Mouse (Mus musculus): ENCODE results near the gene Rab3ip. TPM values are rescaled to one million over a fixed set of nuclear protein-coding genes. Genes with fewer than 3 reads are reported as not detected.

Gene Rab3ip
- polyA plus RNA-seq, 1 experiment from 2014 or later = 29.9 TPM

DNA sequence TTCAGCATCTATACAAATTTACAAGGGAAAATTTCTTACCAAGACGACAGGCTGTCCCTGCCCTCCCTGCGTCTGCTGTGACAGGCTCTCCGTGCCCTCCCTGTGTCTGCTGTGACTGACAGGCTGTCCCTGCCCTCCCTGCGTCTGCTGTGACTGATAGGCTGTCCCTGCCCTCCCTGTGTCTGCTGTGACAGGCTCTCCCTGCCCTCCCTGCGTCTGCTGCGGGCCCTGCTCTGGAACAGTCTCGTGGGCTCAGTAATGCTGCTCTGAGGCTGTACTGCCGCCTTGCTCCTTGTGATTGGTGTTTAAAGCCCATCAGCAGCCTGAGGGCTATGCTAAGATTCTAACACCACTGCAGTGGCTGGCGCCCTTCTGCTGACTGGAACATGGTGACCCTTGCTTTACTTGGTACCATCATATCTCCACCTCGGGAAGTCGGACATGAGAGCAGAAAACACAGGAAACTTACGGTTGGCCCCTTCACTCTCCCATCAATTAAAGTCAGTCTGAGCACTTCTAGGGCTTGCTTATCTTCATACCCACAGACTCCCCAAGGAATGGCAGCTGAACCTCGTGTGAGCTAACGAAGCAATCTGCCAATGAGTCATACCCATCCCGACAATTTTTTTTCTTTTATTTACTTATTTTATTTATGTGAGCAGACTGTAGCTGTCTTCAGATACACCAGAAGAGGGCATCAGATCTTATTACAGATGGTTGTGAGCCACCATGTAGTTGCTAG is 41.5 kb downstream of the Rab3ip start:
- H3K9me3 ChIP-seq (ENCODE audit: control insufficient read depth, low read length) = no peaks in the 10 kb centered on the region
- no peaks in the 10 kb centered on the region for H3K27me3 ChIP-seq (replicated peaks; ENCODE audit: control insufficient read depth, insufficient read depth, low read length)
- ATAC-seq (ENCODE audit: low read depth) (no peak), DNase-seq (ENCODE audit: low spot score) (no peak)
- H3K27ac ChIP-seq (replicated peaks; ENCODE audit: low read depth, low read length) = no peak overlapping the region
- H3K4me3 ChIP-seq (ENCODE audit: low read depth, low read length) = no peak overlapping the region
- no peak overlapping the region for H3K9ac ChIP-seq (ENCODE audit: low read depth, low read length)
- 75% methylated on average over 15 of the region's 15 CpGs for WGBS
- H3K36me3 ChIP-seq (ENCODE audit: control insufficient read depth, insufficient read depth, low read length) = peaks cover 79% of the 10 kb centered on the region
- H3K4me2 ChIP-seq (ENCODE audit: low read depth, low read length) = no peak overlapping the region
- no peaks in the 10 kb centered on the region for H3K4me1 ChIP-seq (ENCODE audit: control insufficient read depth, insufficient read depth, low read length)

DNA sequence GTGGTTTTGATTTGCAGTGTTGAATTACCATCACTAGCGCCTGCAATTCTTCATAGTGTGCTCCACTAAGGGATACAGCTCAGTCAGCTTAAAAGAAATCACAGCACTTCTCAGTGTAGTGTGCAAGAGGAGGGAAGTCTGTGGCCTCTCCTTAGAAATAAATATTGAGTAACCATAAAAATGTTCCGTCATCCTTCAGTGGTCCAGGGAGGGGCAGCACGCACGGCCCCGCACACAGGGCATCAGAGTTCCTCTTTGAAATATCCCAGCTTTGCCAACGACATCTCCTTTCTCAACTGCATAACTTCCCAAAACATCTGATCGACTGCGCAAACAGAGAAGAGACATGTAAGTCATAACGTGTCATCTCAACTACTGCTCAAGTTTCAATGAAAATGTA is 43.8 kb downstream of the Rab3ip start:
- Histone ChIP-seq H3K9me3 (ENCODE audit: control insufficient read depth, low read length) (no peaks in the 10 kb centered on the region), H3K9ac (ENCODE audit: low read depth, low read length) (no peak overlapping the region), H3K27me3 (replicated peaks; ENCODE audit: control insufficient read depth, insufficient read depth, low read length) (no peaks in the 10 kb centered on the region), H3K4me2 (ENCODE audit: low read depth, low read length) (no peak overlapping the region), H3K4me3 (ENCODE audit: low read depth, low read length) (no peak overlapping the region), H3K36me3 (ENCODE audit: control insufficient read depth, insufficient read depth, low read length) (peaks cover 63% of the 10 kb centered on the region), H3K27ac (replicated peaks; ENCODE audit: low read depth, low read length) (no peak overlapping the region), H3K4me1 (ENCODE audit: control insufficient read depth, insufficient read depth, low read length) (no peaks in the 10 kb centered on the region)
- 87% methylated on average over 9 of the region's 9 CpGs for WGBS
- ATAC-seq (ENCODE audit: low read depth) (no peak), DNase-seq (ENCODE audit: low spot score) (no peak)

DNA sequence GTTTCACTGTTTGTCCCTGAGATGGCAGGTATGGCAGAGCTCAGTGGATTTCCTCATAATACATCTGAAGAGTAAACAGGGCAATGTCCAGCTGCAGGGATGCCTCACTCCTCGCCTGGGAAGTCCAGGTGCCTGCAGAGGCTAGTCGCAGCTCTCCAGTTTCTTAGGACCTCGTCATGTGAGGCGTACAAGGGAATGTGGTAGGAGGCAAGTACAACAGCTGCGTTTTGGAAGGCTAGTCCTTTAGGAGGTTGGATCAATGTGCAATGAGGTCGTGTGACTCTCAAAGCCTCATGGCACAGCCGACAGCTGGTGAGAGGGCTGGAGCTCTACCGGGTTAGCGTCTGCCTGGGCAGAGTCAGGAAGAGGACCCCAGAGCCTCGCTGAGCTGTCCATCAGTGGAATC is 46.1 kb downstream of the Rab3ip start:
- WGBS = 82% methylated on average over 10 of the region's 10 CpGs
- Histone ChIP-seq H3K9me3 (ENCODE audit: control insufficient read depth, low read length) (no peaks in the 10 kb centered on the region), H3K36me3 (ENCODE audit: control insufficient read depth, insufficient read depth, low read length) (peaks cover 42% of the 10 kb centered on the region), H3K4me1 (ENCODE audit: control insufficient read depth, insufficient read depth, low read length) (no peaks in the 10 kb centered on the region), H3K4me3 (ENCODE audit: low read depth, low read length) (no peak overlapping the region), H3K27me3 (replicated peaks; ENCODE audit: control insufficient read depth, insufficient read depth, low read length) (no peaks in the 10 kb centered on the region), H3K4me2 (ENCODE audit: low read depth, low read length) (no peak overlapping the region), H3K27ac (replicated peaks; ENCODE audit: low read depth, low read length) (no peak overlapping the region), H3K9ac (ENCODE audit: low read depth, low read length) (no peak overlapping the region)
- peak; percentile 51; the same call in 1 of the 2 replicates for ATAC-seq (ENCODE audit: low read depth)
- DNase-seq (ENCODE audit: low spot score) = peak; percentile 44

DNA sequence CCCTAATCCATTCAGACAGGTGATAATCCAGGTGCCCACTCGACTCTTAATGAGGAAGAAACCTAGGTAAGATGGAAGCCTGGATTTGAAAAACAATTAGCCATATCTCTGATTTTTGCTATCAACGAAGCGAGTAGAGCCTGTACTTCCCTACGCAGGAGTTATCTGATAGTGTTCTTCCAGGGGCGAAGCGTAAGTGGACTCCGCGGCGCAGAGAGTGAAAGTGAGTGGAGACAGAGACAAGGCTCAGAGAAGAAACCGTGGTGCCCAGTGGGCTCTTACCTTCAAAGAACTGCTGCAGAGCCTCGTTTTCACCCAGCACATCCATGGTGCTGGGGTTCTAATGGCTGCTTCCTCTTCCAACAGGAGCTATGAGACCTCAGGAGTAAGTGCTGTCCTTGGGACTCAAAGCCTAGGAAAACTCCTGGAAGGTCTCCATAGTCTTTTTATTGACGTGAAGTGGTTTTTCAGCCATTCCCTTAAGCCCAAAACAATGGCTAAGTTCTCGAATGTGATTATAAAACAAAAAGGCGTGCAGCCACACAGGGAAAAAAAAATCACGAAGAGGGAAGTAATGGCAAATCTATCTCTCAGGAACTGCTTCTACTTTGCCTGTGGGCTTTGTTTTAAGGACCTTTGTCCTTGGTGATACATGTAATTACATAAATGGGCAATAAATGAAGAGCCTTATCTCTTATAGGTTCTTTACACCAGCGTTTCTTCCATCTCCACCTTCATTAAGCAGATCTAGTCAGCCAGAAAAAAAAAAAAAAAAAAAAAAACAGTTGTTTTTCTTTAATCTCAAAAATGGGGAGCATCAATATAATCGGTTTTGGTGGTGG is 54.0 kb downstream of the Rab3ip start, which contains the start of gene Myrfl:
Gene Myrfl (minus strand): TSS at position 584 of the 842 bp plus-strand sequence.
- DNase-seq (ENCODE audit: low spot score) (no peak), ATAC-seq (ENCODE audit: low read depth) (no peak)
- H3K27me3 ChIP-seq (replicated peaks; ENCODE audit: control insufficient read depth, insufficient read depth, low read length) = no peaks in the 10 kb centered on the region
- H3K9me3 ChIP-seq (ENCODE audit: control insufficient read depth, low read length) = no peaks in the 10 kb centered on the region
- H3K4me1 ChIP-seq (ENCODE audit: control insufficient read depth, insufficient read depth, low read length) = no peaks in the 10 kb centered on the region; the same call in 1 of the 2 replicates
- no peaks in the 10 kb centered on the region for H3K36me3 ChIP-seq (ENCODE audit: control insufficient read depth, insufficient read depth, low read length)
- WGBS = 82% methylated on average over 17 of the region's 17 CpGs
- H3K27ac ChIP-seq (replicated peaks; ENCODE audit: low read depth, low read length) = no peak within 1 kb of the TSS
- no peak within 1 kb of the TSS for H3K4me3 ChIP-seq (ENCODE audit: low read depth, low read length)
- H3K9ac ChIP-seq (ENCODE audit: low read depth, low read length) = no peak within 1 kb of the TSS
- no peak within 1 kb of the TSS for H3K4me2 ChIP-seq (ENCODE audit: low read depth, low read length)

DNA sequence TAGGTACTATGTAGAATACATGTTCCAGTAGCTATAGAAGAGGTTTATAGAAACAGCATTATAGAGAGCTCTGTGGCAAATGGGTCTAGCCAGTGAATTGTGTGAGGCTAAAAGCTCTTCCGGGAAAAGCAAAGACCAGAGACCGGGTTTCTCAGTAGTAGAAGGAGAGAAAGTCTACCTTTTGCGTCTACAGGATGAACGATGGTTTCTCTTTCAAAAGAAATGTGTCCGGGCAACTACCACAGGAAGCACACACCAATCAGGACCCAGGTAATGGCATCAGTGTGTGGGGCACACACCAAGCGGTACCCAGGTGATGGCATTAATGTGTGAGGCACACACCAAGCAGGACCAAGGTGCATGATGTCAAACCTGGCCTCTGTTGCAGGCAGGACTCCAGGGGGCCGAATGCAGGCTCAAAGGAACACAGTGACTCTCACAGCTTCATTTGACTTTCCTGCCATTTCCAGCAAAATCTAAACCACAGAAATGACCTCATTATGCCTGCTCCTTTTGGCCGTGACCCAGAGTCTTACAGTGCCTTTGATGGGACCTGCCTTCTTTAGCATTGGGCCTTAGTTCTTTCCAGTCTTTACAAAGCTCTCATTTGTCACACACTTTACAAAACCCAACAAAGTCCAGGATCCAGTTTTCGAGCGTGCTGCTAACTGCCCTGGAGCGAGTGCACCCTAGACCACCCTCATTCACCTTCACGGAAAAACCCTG is 55.3 kb downstream of the Rab3ip start:
- H3K36me3 ChIP-seq (ENCODE audit: control insufficient read depth, insufficient read depth, low read length) = no peaks in the 10 kb centered on the region
- no peak overlapping the region for H3K4me3 ChIP-seq (ENCODE audit: low read depth, low read length)
- no peaks in the 10 kb centered on the region for H3K9me3 ChIP-seq (ENCODE audit: control insufficient read depth, low read length)
- H3K4me1 ChIP-seq (ENCODE audit: control insufficient read depth, insufficient read depth, low read length) = no peaks in the 10 kb centered on the region; the same call in 1 of the 2 replicates
- DNase-seq (ENCODE audit: low spot score) (no peak), ATAC-seq (ENCODE audit: low read depth) (no peak)
- no peak overlapping the region for H3K9ac ChIP-seq (ENCODE audit: low read depth, low read length)
- 76% methylated on average over 11 of the region's 12 CpGs for WGBS
- H3K27ac ChIP-seq (replicated peaks; ENCODE audit: low read depth, low read length) = no peak overlapping the region
- H3K27me3 ChIP-seq (replicated peaks; ENCODE audit: control insufficient read depth, insufficient read depth, low read length) = no peaks in the 10 kb centered on the region
- H3K4me2 ChIP-seq (ENCODE audit: low read depth, low read length) = no peak overlapping the region

DNA sequence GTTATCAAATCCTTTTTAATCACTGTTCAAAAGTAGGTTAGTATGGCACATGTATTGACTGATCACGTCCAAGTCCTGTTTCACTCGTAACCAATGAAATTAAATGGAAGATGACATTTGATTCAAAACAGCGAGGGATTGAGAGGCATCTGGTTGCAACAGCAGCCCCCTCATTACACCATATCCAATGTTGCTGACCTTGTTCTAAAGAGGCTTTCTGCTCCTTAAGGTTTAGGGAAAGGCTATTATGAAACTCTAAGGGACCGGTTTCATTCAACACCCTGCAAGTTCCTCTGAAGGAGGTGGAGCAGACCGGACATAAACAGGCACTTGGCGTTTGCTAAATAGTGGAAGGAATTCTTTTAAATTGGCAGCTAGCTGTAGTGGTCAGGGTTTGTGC is 56.0 kb downstream of the Rab3ip start:
- WGBS = 63% methylated on average over 6 of the region's 6 CpGs
- Histone ChIP-seq H3K4me1 (ENCODE audit: control insufficient read depth, insufficient read depth, low read length) (no peaks in the 10 kb centered on the region; the same call in 1 of the 2 replicates), H3K4me3 (ENCODE audit: low read depth, low read length) (no peak overlapping the region), H3K9ac (ENCODE audit: low read depth, low read length) (no peak overlapping the region), H3K4me2 (ENCODE audit: low read depth, low read length) (no peak overlapping the region), H3K9me3 (ENCODE audit: control insufficient read depth, low read length) (no peaks in the 10 kb centered on the region), H3K27me3 (replicated peaks; ENCODE audit: control insufficient read depth, insufficient read depth, low read length) (no peaks in the 10 kb centered on the region), H3K27ac (replicated peaks; ENCODE audit: low read depth, low read length) (no peak overlapping the region), H3K36me3 (ENCODE audit: control insufficient read depth, insufficient read depth, low read length) (no peaks in the 10 kb centered on the region)
- ATAC-seq (ENCODE audit: low read depth) = no peak
- no peak for DNase-seq (ENCODE audit: low spot score)

DNA sequence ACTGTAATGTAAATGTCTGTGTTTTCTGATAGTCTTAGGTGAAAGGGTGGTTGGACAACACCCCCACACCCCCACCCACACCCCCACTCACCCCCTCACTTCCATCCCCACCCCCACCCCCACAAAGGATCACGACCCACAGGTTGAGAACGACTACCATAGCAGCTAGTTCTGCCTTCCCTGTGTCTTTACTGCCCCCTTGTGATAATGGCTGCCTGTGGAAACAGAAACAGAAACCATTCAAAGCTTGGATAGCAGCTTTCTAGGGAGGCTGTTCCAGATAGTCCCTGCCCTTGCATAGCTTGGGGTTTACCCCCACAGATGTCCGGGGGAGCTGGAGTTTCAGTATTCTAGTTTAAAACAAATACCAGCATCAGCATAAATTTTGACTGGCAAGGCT is 56.8 kb downstream of the Rab3ip start:
- Histone ChIP-seq H3K4me1 (ENCODE audit: control insufficient read depth, insufficient read depth, low read length) (no peaks in the 10 kb centered on the region; the same call in 1 of the 2 replicates), H3K9me3 (ENCODE audit: control insufficient read depth, low read length) (no peaks in the 10 kb centered on the region), H3K9ac (ENCODE audit: low read depth, low read length) (no peak overlapping the region), H3K4me3 (ENCODE audit: low read depth, low read length) (no peak overlapping the region), H3K27me3 (replicated peaks; ENCODE audit: control insufficient read depth, insufficient read depth, low read length) (no peaks in the 10 kb centered on the region), H3K36me3 (ENCODE audit: control insufficient read depth, insufficient read depth, low read length) (no peaks in the 10 kb centered on the region), H3K27ac (replicated peaks; ENCODE audit: low read depth, low read length) (no peak overlapping the region), H3K4me2 (ENCODE audit: low read depth, low read length) (no peak overlapping the region)
- no peak for ATAC-seq (ENCODE audit: low read depth)
- 16% methylated on average over 3 of the region's 3 CpGs for WGBS
- peak; percentile 43 for DNase-seq (ENCODE audit: low spot score)

DNA sequence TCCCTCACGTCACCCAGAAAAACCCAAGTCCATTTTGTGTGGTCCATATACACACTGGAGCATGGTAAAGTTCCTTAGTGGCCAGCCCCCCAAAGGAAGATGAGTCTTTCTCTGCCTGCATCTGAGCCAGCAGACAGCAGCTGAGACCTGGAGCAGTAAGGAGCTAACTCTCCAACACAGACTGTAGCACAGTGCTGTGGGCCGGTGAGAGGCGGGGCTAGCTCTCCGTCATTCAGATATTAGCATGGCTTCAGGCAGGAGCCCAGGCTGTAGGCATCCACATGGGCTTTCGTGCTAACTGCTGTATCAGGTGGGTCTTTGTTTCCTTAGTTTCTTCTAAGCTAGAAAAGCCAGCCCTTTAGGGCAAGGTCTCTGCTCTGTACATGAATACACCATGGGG is 60.0 kb downstream of the Rab3ip start:
- no peaks in the 10 kb centered on the region for H3K27me3 ChIP-seq (replicated peaks; ENCODE audit: control insufficient read depth, insufficient read depth, low read length)
- no peak overlapping the region for H3K9ac ChIP-seq (ENCODE audit: low read depth, low read length)
- H3K4me3 ChIP-seq (ENCODE audit: low read depth, low read length) = no peak overlapping the region
- H3K4me1 ChIP-seq (ENCODE audit: control insufficient read depth, insufficient read depth, low read length) = no peaks in the 10 kb centered on the region
- no peak for ATAC-seq (ENCODE audit: low read depth)
- no peak overlapping the region for H3K27ac ChIP-seq (replicated peaks; ENCODE audit: low read depth, low read length)
- DNase-seq (ENCODE audit: low spot score) = no peak
- H3K4me2 ChIP-seq (ENCODE audit: low read depth, low read length) = no peak overlapping the region
- H3K36me3 ChIP-seq (ENCODE audit: control insufficient read depth, insufficient read depth, low read length) = no peaks in the 10 kb centered on the region
- no peaks in the 10 kb centered on the region for H3K9me3 ChIP-seq (ENCODE audit: control insufficient read depth, low read length)
- whole genome bisulfite sequencing = 49% methylated on average over 5 of the region's 5 CpGs
